Mouse (Mus musculus) lung, adult 2 months (tissue): Measurements from ENCODE around the gene Casp3. TPM values are rescaled to one million over a fixed set of nuclear protein-coding genes. Genes with fewer than 3 reads are reported as not detected.
A peak's percentile ranks its signal among the peaks of the same experiment; 100 is the strongest.
"Not testable (repeated sequence)": the region's sequence is repeated elsewhere in the genome, so short reads cannot be mapped to it uniquely, and the experiment has no call there.

Experiments used
- DNase-seq: peaks from one replicate; pipeline ENCODE4 v3.0.0; 2022
- H3K4me1 ChIP-seq: fragments of 200-500 bp; 2 replicates; pipeline ENCODE4 v1.6.1; 2011; ENCODE audit warnings: low read length; ENCODE audit not compliant: control insufficient read depth, insufficient read depth
- H3K4me3 ChIP-seq: fragments of 200-500 bp; replicated peaks from 2 replicates; pipeline ENCODE3; 2011; ENCODE audit warnings: low read depth, mild to moderate bottlenecking, control low read depth, low read length; ENCODE audit errors: extremely low read depth
- CTCF ChIP-seq: fragments of 200-500 bp; IDR thresholded peaks from 2 replicates; pipeline ENCODE4 v1.5.1; 2011; ENCODE audit warnings: mild to moderate bottlenecking, low read length, control low read depth; ENCODE audit not compliant: insufficient read depth
- POLR2A ChIP-seq: fragments of 200-500 bp; IDR thresholded peaks from 2 replicates; pipeline ENCODE4 v1.6.1; 2011; ENCODE audit warnings: low read depth, mild to moderate bottlenecking, control low read depth, low read length, borderline replicate concordance; ENCODE audit errors: extremely low read depth
- WGBS: fragments of 180-500 bp; shearing (Covaris S2); methylation state at CpG from one replicate; pipeline ENCODE4 v1.1.7; 2018; 5-methylcytosine and 5-hydroxymethylcytosine counted together
- polyA plus RNA-seq: library from polyadenylated mRNA; depleted of rRNA; stranded (reverse); fragments of >200 nt; gene quantifications from 2 replicates; pipeline ENCODE4 v1.2.3, GENCODE M21; 2012; rRNA removed

Gene Casp3
- 2.6 and 5.4 TPM in 2 replicates for polyA plus RNA-seq

- TF ChIP-seq POLR2A, result peak; percentile 87; the same call in 1 of the 2 replicates
- no peak for TF ChIP-seq CTCF
- H3K4me1 ChIP-seq, result peaks cover 6% of the 10 kb centered on the region
- H3K4me3 ChIP-seq, result peak within 1 kb of the TSS; percentile 89
- peak; percentile 93 for DNase-seq
- WGBS, result under 1% methylated on average over 54 of the region's 54 CpGs
Observed at GRCm38 (mm10) chr8:46616879-46617689, at the start of gene Casp3, which contains the start of gene Primpol. Gene Casp3 (plus strand): TSS chr8:46617291. Gene Primpol (minus strand): TSS chr8:46617212.

- TF ChIP-seq POLR2A (no peak), CTCF (no peak)
- no peak overlapping the region for H3K4me3 ChIP-seq
- DNase-seq, result peak; percentile 71
- H3K4me1 ChIP-seq, result peaks cover 5% of the 10 kb centered on the region
- 72% methylated on average over 8 of the region's 8 CpGs for WGBS
Observed at GRCm38 (mm10) chr8:46567946-46568345, 49.1 kb upstream of the Casp3 start.

- DNase-seq, result no peak
- TF ChIP-seq CTCF (0 out of 2 replicates have a peak, but pooled peaks have one; percentile 3), POLR2A (no peak)
Observed at GRCm38 (mm10) chr8:46568942-46569341, 48.1 kb upstream of the Casp3 start.

GRCm38 (mm10) chr8:46569659-46570441, 47.2 kb upstream of the Casp3 start:
- Histone ChIP-seq H3K4me3 (no peak overlapping the region), H3K4me1 (peaks cover 5% of the 10 kb centered on the region)
- no peak for TF ChIP-seq CTCF
- TF ChIP-seq POLR2A, result no peak
- 44% methylated on average over 19 of the region's 19 CpGs for WGBS
- DNase-seq, result peak; percentile 32

More at GRCm38 (mm10) chr8:46568942-46569341, 48.1 kb upstream of the Casp3 start:
- 69% methylated on average over 2 of the region's 2 CpGs for WGBS
- H3K4me3 ChIP-seq, result no peak overlapping the region
- H3K4me1 ChIP-seq, result peaks cover 5% of the 10 kb centered on the region

- 85% methylated on average over 14 of the region's 14 CpGs for WGBS
- DNase-seq, result no peak
- Histone ChIP-seq H3K4me3 (no peak overlapping the region), H3K4me1 (peaks cover 5% of the 10 kb centered on the region)
- no peak for TF ChIP-seq POLR2A
- TF ChIP-seq CTCF, result no peak
Observed at GRCm38 (mm10) chr8:46570673-46571072, 46.4 kb upstream of the Casp3 start.

GRCm38 (mm10) chr8:46573446-46573845, 43.6 kb upstream of the Casp3 start:
- TF ChIP-seq CTCF, result no peak
- no peak for TF ChIP-seq POLR2A
- WGBS, result 94% methylated on average over 2 of the region's 2 CpGs
- no peak for DNase-seq

GRCm38 (mm10) chr8:46573964-46574363, 43.1 kb upstream of the Casp3 start:
- Histone ChIP-seq H3K4me1 (peaks cover 5% of the 10 kb centered on the region), H3K4me3 (no peak overlapping the region)
- TF ChIP-seq POLR2A (no peak), CTCF (no peak)
- no peak for DNase-seq
- WGBS, result 91% methylated on average over 2 of the region's 2 CpGs

More at GRCm38 (mm10) chr8:46573446-46573845, 43.6 kb upstream of the Casp3 start:
- H3K4me1 ChIP-seq, result peaks cover 5% of the 10 kb centered on the region
- H3K4me3 ChIP-seq, result no peak overlapping the region

- WGBS, result 96% methylated on average over 9 of the region's 9 CpGs
- no peak for DNase-seq
- Histone ChIP-seq H3K4me3 (no peak overlapping the region), H3K4me1 (no peaks in the 10 kb centered on the region)
- TF ChIP-seq POLR2A (no peak), CTCF (no peak)
Observed at GRCm38 (mm10) chr8:46578794-46579193, 38.3 kb upstream of the Casp3 start.

GRCm38 (mm10) chr8:46584328-46584727, 32.8 kb upstream of the Casp3 start:
- H3K4me1 ChIP-seq, H3K4me3 ChIP-seq, DNase-seq: not testable (repeated sequence)
- WGBS, result 70% methylated on average over 4 of the region's 4 CpGs

- TF ChIP-seq POLR2A (no peak), CTCF (no peak)
- Histone ChIP-seq H3K4me3 (no peak overlapping the region), H3K4me1 (no peaks in the 10 kb centered on the region)
- DNase-seq, result no peak
- WGBS, result 55% methylated on average over 3 of the region's 3 CpGs
Observed at GRCm38 (mm10) chr8:46585576-46585975, 31.5 kb upstream of the Casp3 start.
